Mouse (Mus musculus): ENCODE measurements around the gene Prcd.
"Not testable (repeated sequence)": the region's sequence is repeated elsewhere in the genome, so short reads cannot be mapped to it uniquely, and the experiment has no call there.

Gene Prcd

DNA sequence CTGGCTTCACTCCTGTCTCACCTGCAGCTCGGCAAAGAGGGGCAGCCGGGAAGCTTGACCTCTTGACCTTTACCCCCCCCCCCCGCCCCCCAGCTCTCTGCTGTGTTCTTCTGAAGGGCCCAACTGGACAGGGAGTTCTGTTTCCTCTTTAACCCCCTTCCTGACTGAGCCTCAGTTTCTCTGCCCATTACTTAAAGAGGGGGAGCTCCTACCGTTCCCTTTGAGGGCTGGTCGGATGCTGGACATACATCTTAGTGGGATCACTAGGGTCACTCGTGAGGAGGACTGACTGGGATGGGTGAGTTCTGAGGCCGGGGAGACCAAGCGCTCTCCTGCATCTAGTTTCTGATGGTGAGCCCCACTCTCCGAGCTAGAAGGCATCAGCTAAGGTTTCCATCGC lies at the start of gene Prcd:
Gene Prcd (plus strand): TSS at position 301 of the 400 bp plus-strand sequence.
- no peak for DNase-seq

DNA sequence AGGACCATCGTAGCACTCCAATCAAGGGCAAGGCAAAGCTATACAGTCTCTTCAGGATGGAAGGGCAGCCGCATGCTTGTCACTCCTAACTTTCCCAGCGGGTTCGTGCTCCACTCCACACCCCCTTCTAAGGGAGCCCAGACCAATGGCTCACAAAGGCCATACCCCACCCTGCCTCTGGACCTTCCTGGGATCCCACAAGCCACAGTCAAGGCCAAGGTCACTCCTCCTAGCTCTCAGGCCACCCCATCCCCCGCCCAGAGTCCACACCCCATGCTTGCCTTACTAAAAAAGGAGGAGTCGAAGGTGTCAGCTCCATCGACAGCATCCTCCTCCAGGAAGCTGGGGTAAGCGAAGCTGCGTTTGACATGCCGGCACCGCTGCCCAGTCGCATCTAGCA lies 49.2 kb upstream of the Prcd start:
- no peak for DNase-seq

GRCm38 (mm10) chr11:116607717-116608116 lies 45.6 kb upstream of the Prcd start:
- DNase-seq, result no peak

GRCm38 (mm10) chr11:116609965-116610630 lies 43.2 kb upstream of the Prcd start:
- peak; percentile 92 for DNase-seq

- DNase-seq, result not testable (repeated sequence)
Measured at GRCm38 (mm10) chr11:116611168-116611567, 42.2 kb upstream of the Prcd start.

GRCm38 (mm10) chr11:116611883-116612282 lies 41.5 kb upstream of the Prcd start:
- DNase-seq, result no peak

DNA sequence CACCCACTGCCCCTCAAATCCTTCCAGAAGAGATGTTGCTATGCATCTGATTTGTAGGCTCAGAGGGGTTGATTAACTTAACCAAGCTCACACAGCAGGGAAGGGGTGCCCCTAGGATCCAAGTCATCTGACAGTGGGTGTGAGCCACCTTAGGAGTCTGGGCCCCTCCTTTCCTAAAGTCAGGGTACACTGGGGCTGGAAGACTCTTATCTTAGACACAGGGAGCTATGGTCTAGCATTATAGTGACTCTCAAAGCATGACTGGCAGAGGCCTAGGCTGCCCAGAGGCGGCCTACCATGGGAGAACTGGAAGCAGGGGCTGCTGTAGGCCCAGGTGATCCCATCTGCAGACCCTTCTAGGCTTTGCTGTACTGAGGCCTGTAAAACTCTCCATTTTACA lies 40.8 kb upstream of the Prcd start:
- no peak for DNase-seq

GRCm38 (mm10) chr11:116613234-116613633 lies 40.1 kb upstream of the Prcd start:
- no peak for DNase-seq

DNA sequence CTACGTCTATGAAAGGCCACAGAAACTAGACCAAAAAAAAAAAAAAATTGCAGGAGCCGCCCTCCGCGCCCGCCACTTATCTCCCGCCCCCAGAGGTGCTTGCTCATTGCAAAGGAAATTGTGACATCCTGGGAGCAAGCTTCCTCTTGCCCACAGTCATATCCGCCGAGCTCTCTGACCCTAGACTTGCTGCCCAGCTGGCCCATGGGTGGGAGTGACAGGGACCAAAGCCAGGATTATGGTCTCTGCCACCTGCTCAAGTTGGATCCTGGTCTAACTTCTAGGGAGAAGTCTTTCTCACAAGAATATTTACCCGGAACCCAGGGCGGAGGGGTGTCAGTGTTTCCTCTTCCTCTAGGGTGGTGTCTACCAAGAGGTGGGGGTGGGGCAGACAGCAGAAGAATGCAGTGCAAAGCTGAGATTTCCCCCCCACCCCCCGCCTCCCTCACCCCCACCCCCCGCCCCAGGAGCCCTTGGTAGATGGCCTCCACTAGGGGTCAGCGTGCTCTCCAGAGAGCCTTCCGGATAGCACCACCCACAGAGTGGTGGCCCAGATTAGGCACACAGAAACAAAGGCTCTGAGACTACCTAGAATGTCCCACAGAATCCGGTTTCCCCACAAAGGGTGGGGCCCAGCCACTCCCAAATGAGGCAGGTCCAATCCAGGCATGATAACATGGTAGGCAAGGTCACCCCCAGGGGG lies 37.4 kb upstream of the Prcd start:
- no peak for DNase-seq

- no peak for DNase-seq
Measured at GRCm38 (mm10) chr11:116616438-116617118, 36.8 kb upstream of the Prcd start.

DNA sequence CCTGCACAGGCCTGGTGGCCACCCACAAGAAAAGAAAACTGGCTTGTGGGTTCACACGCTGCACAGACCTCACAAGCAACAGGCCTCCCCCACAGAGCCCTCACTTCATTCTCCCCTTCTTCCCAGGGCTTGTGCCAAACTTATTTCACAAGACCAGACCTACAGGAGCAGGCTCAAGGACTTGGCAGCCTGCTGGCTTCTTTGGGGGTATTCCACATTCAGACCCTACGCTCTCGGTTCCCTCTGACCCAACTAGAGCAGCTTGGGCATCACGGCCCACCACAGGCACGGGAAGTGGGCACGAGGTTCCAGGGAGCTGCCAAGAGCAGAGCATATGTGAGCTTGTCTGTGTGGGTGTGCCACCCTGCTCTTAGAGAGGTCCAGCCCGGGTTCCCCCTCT lies 35.7 kb upstream of the Prcd start:
- DNase-seq, result no peak

DNA sequence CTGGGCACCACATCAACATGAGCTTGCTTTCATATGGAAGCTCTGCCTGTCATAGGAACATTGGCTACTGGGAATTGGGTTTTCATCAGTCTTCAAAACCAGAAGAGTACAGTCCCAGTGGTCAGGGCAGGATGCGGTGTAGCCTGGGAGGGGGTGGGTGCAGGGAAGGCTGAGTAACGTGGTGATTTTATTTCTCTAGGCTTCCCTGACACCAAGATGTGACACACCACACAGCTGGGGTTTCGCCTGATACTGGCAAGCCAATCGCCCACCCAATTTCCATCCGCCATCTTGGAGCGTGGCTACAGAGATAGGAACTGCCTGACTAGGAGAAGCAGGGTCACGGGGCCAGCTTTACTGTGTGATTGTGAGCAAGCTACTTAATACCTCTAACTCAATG lies 34.7 kb upstream of the Prcd start:
- no peak for DNase-seq

GRCm38 (mm10) chr11:116619156-116619555 lies 34.2 kb upstream of the Prcd start:
- DNase-seq, result peak; percentile 71

DNA sequence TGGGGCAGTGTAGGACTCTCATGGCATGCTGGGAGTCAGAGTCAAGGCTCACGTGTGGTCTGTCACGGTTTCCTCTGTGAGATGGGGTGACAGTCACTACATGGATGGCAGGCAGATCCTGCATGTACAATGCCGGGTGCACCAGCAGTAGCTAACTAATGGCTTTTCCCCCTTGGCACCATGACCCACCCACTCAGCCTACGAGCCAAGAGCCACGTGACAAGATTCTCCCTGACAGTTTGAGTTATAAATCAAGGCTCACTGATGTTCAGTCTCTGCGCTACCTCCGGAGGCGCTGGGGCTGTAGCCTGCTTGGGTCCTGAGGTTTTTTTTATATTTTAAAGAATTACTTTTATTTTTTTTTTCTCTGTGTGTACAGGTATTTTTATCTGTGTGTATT lies 33.8 kb upstream of the Prcd start:
- no peak for DNase-seq

GRCm38 (mm10) chr11:116620073-116620472 lies 33.3 kb upstream of the Prcd start:
- no peak for DNase-seq

DNA sequence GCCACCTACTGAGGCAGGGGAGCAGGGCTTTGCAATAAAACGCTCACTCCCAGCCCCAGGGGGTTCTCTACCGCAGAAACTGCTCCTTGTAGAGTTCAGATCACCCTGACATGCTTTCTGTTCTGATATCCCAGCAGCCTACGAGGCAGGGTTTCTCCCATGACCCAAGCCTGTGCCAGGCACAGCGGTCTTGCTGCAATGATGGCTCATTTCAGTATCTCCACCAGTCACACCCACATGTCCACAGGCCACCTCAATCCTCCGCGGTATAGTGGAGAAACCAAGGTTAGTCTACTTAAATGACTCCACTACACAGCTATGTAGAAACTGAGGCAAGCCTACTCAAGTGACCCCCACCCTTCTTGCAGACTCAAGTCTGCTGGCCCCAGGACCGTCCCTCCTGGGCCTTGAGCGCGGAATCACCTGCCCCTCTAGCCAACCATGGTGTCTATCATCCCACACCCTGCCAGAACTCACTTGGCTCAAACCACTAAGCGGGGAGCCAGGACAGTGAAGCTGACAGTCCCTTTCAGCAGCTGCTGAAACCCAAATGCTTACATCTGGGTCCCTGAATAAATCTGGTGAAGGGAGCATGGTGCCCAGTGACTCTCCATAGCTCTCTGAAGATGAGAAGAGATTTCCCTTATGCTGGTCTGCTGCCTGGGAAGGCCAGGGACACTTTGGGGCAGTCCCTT lies 32.6 kb upstream of the Prcd start:
- DNase-seq, result peak; percentile 50

- peak; percentile 90 for DNase-seq
Measured at GRCm38 (mm10) chr11:116621258-116621704, 32.1 kb upstream of the Prcd start.

- no peak for DNase-seq
Measured at GRCm38 (mm10) chr11:116623281-116624124, 29.8 kb upstream of the Prcd start.

DNA sequence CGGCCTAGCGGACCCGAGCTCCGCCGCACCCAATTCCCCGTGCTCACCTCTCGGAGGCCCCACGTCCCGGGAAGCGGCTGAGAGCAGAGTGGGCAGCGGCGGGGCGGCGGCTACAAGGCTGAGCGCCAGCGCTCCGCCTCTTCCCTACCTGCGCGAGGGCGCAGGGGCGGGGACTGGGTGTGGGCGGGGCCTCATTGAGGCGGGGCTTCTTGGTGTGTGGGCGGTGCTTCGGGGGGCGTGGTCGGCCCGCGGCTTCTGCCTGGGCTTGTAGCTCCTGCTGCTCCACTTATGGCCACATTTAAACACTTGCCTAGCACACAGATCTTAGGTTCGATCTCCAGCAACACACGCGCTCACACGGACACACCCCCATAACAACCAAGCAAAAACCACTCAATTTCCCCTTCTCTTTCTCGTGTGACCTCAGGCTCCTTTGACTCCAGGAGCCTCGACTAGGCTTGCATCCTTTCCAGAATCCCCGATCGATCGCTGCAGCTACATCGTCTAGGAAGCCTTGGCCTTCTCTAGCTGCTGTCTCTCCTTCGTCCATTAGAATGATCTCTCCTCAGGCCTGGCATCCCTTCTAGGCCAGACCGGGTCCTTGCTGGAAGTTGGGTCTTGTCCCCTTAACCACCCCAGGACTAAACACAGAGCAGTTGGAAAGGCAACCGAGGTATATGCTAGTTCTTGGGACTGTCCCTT lies 29.1 kb upstream of the Prcd start:
- no peak for DNase-seq

DNA sequence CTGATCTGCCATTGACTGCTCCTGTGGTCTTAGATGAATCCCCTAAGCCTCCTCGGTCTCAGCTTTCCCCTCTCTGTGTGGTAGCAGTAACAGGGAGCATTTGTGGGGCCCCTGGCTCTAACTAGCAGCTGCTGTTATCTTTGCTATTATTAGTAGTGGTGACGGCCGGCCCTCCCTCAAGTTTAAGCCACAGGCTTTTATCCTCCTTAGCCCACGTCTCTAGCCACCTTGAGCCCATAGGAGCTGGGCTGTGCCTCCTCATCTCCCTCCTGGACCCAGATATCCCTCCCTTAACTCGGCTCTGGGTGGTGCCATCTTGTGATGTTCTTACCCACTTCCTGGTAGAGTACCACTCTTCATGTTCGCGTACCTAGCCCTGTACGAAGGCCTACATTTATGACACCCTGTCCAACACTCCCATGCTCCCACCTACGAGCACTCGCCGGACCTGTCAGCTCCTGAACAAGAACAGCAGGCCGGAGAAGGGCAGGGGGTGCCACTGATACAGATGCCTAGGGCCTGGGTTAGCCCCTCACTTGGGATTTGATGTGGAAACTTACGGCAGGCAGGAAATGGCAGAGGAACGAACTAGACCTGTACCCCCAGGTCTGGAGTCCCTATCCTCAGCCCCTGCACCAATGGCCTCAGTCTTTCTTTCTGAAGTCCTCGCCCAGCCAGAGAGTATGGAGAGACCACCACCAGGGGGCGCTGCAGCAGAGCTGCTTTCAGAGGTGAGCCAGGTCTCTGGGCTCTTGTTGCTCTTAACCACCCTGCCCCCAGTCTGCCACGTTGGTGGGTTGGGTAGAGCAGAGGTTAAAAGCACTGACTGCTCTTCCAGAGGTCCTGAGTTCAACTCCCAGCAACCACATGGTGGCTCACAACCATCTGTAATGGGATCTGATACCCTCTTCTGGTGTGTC lies 28.0 kb upstream of the Prcd start:
- peak; percentile 45 for DNase-seq
